Mouse (Mus musculus) spleen, postnatal 36 days (tissue): ENCODE data around the gene Gcsh.
A peak's percentile ranks its signal among the peaks of the same experiment; 100 is the strongest.

Source experiments
- DNase-seq, 2 experiments: peaks; one replicate each; pipeline ENCODE4 v3.0.0; 2022; ENCODE audit warnings: low spot score in 2 of 2, mixed read lengths in 1 of 2

Gene Gcsh

DNA sequence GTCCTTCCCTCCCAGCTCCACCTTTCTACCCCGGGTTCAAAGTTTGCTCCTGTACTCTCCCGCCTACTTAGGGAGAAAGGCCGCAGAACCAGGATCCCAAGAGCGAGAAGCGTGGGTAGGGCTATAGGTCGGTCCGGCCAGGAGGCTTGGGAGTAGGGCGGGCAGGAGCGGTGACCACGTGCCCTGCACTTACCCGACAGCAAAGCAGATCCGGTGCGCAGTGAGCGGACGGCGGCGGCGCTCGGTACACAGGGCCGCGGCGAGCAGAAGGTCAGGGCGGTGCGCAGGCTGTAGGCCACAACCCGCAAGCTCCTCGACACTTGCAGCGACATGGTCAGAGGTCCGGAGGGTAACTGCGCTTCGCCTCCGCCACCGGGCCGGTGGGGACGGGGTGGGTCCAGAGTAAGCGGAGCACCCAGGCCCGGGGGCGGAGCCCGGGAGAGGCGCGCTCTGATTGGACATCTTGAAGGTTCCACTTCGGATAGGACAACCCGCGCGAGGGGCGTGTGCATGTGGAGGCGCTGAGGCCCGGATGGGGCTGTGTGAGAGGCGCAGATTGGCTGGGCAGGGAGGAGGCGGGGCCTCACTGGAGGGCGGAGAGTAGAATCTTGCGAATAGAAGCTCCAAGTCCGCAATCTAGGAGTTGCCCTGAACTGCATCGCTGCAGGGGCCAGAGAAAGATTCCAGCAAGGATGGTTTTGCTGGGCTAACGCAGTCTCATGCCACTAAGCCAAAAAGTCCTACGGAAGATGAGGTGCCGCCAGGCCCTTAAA is at the start of gene Gcsh:
Gcsh (minus strand) TSS at position 443 of the 773 bp plus-strand sequence.
- peak; percentile 98 to 99 for DNase-seq

DNA sequence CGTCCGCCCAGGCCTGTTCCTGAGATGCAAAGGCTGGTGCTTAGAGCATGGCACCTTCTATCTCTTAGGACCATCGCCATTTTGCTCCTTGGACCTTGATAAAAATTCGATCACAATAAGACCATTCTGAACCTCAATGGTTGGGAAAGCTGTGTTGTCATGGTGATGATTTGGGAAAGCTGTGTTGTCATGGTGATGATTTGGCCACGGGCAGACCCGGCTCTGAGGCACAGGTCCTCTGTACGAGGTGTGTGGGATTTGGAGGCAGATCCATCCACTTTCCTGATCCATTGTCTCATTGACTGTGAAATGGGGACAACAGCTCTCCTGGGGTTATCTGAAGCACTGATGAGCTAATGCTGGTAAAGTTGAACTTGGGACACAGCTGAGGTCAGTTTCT is 46.5 kb upstream of the Gcsh start:
- no peak for DNase-seq

DNA sequence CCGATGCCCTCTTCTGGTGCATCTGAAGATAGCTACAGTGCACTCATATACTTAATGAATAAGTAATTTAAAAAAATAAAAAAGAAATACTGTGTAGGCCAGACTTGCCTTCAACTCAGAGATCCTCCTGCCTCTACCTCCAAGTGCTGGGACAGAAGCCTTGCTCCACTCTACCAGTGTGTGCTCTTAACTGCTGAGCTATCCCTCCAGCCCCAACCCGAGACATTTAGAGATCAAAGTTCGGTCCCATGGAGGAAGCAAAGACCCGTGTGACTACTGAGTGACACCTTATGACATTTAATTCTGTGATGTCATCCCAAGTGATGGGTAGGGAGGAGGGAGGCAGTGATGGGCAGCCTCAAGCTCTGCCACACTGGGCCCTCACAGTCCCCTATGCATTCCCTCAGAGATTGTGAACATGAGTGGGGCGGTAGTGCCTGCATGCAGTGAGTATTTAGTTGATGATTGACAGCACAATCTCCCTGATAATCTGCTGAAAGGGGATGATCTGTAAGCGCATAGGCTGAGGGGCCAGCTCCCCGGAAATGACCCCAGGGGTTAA is 44.1 kb upstream of the Gcsh start:
- no peak for DNase-seq

DNA sequence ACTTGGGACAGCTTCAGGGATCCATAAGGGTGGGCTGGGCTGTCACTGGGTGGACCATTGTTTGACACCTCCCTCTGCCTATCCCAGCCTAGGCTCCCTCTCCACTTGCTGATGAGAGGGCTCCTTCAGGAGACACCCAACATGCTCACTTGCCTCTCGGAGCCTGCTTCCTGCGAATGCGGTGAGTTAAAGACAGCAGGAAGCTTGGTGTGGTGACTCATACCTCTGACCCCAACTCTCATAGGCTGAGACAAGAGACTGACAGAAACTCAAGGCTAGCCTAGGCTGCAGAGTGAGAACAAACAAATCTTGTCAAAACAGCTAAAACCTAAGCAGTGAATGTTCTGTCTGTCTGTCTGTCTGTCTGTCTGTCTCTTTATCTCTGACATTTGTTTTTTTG is 40.1 kb upstream of the Gcsh start:
- no peak for DNase-seq

DNA sequence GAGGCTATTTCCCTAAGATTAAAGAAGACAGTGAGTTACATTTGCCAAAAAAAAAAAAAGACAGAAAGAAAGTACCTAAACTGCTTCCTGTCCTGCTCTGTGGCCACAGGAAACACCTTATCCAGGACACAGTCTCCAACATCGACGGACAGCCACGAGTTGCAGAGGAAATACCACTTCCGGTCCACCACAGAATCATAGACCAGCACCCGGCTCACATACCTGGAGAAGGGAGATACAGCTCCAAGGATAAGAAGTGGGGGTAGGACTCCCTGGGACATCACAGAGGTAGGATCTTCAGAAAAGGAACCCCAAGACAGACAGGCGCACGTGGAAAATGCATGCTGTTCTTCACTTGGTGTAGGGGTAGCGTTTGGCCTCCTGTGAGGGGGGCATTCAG is 39.3 kb upstream of the Gcsh start:
- no peak for DNase-seq

DNA sequence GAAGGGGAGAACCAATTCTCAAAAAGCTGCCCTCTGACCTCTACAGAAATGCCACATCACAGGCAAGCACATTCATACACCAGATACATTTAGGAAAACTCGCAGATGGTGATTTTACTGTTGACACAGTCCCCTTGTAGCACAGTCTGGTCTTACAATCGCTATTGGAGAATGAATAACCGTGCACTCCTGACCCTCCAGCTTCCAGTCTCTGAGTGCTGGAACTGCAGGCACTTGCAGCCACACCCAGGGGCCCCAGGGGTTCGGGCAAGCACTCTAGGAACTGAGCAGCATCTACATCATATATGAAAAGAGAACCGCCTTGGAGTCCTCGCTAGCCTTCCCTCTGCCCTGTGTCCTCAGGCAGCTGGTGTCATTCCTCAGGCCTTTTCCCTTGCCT is 38.1 kb upstream of the Gcsh start:
- DNase-seq = no peak

DNA sequence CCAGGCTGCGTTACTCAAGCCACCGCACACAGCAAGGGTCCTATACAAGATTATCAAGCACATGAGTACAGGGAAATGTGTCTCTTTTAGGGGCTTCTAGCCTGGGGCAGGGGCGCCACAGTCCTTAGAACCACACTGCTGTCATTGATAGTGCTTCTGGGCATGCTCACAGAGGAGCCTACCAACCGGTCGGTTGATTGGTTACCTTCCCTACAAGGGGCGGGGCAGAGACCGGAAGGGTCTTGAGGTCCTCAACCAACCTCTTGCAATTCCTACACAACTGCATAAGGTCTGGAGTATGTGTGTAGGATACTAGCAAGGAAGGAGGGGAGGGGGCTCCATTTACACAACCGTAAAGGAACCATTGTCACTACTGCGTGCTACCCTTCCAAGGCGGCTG is 35.3 kb upstream of the Gcsh start:
- no peak for DNase-seq

DNA sequence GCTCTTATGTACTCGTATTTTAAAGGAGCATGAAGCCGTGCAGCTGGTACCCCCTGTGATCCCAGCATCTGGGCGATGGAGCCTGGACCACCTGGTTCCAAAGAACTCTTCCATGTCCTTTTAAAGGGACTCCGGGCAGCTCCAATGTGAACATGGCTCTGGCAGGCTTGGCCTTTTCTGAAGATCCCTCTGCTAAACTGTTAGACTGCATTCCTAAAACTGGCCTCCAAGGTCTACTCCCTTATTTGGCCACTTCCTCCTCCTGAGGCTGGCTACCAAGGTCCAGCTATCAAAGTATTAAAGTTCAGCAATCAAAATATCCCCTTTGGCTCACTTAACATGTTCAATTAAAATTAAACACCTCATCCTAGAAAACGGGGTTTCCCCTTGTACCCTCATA is 34.3 kb upstream of the Gcsh start:
- no peak for DNase-seq

DNA sequence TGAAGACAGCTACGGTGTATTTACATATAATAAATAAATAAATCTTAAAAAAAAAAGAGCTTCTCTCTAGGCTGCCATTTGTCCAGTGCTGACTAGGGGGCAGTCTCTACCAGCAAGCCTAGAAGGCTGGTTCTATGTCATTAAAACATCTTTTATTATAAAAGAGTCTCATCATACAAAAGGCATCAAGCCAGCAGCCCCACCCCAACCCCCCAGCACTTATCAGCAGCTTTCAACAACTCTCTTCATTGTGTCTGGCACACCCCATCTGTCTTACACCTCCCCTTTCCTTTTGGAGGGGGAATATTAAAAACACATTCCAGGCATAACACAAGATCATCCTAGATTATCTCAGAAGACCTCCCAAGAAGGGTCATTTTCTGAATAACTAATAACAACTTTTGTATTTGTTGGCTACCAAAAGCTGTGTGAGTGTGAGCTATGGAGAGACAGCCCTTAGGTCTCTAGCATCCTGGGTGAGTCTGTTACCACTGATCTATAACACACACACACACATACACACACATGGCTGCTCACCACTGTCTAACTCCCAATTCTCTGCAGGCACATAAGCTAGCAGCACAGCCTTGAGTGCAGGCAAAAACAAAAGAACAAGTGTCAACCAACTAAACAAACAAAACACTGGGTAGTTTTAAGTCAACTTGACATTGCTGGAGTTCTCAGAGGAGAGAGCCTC is 29.1 kb upstream of the Gcsh start:
- no peak for DNase-seq

DNA sequence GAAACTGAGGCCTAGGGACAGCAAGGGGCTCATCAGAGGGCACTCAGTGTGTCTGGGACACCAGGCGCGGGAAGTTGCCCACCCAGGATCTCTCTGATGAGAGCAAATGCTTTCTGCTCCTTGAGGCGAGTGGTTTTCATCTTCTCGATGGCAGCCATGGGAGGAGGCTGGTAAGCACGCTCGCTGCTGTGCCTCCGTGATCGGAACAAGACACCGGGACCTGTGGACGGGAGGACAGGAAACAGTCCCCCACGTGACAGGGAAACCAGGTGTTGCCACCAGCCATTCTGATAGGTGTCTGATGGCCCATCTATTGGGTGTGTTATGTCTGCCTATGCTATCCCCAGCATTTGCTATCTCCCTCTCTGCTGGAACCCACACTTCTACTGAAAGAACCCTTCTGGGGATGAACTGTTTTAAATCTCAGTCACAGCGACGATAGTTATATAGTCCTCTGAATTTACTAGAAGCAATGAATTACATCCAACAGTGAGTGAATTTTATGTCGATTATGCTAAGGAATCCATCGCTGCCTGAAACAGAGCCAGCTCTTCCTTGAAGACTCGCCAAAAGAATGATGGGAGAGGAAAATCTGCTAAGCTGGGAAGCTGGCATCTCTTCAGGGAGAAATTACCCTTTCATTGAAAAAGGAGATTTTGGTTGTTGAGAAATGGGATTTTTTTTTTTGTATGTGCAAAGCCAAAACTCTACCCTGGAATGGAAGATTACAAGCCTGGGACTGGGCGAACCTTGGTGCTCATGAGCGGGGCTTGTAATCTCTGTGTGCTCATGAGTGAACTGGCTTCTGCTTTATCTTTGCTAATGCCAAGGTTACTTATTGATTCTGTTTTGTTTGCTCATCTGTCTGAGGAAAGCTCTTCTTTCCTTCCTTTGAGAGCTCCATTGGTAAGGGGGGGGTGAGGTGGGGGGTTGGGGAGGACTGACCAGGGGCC is 26.3 kb upstream of the Gcsh start:
- DNase-seq = no peak

DNA sequence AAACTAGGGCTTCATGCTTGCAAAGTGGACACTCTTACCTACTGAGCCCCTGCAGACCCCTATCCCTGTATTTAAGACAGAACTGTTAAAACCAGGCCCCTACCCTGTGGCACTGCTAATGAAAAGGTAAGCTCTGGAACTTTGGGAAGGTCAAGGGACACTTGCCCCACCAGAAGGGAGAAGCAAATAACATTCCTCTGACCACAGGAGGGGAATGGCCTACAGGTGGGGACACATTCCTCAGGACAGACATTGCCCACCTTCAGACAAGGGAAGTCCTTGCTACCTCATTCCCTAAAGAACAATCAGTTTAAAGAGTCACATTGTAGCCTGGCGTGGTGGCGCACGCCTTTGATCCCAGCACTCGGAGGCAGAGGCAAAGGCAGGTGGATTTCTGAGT is 24.6 kb upstream of the Gcsh start:
- DNase-seq = no peak

DNA sequence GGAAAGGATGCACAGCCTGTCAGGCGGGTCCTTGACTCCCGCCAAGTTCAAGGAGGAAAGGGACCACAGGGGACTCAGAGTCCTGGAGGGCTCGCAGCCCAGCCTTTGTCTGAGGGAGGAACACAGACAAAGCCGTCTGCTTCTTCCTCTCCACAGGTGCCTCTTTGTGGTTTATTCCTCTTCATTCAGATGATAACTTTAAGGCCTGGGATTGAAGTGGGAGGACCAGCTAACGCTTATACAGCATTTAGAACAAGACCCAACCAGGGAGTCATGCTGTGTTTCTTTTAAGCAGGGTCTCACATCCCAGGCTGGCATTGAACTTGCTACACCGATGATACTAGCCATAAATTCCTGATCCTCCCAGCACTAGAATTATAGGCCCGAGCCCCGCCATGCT is 23.7 kb upstream of the Gcsh start:
- DNase-seq = no peak

DNA sequence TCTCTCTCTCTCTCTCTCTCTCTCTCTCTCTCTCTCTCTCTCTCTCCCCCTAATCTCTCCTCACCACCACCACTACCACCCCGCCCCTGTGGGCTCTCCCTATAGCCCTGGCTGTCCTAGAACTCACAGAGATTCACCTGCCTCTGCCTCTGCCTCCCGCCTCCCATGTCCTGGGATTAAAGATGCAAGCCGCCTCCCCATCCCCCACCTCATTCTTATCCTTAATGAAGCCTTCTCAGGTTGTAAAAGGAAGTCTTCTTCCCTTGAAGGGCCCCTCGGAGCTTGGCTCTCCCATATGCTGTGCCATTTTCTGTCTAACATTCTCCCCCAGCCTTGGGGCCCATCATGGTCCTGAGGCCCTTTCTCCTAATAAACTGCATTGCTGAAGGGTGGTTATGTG is 22.3 kb upstream of the Gcsh start:
- DNase-seq = no peak

DNA sequence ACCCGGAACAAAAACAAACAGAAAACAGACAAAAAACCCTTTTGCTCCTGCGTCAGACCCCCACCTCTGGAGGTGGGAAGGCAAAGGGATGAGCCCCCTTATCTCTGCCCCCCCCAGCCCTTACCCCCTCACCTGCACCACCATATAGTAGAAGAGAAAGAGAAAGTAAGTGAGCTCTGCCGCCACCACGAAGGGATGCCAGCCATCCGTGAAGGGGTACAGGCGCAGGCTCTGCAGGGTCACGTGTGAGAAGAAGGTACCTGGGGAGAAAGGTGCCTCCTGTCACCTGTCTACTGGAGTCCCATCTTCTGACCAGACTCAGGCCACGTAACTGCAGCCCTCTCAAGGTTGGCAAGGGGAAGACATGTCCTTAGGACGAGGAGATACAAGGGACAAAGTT is 18.0 kb upstream of the Gcsh start:
- DNase-seq = peak; percentile 51 to 56

DNA sequence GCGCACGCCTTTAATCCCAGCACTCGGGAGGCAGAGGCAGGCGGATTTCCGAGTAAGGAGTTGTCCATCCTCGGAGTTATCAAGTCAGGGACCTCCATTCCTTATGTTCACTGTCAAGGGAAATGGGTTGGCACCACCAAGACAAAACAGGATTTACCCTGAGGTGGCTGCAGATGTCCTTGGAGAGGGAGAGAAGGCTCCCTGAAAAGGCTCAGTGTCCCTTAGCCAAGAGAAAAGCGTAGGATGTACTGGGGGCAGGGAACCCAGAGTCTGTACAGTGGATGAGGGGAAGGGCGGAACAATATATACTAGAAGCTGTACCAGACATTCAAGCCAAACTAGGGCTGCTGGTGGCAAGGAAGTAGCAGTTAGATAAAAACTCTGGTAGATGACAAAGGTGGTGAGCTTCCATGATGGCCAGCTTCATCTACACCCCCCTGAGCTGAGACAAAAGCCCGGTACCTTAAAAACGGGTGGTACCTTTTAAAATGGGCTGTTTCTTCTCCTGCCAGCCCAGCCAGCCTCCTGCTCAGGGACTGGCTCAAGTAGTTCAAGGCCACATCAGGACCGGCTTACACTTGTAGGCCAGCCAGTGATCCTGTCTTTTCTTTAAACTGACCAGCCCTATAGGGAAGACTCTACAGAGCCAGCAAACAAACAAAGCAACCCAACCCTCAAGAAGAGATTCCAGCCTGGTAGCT is 829 bp upstream of the Gcsh start:
- DNase-seq = no peak

DNA sequence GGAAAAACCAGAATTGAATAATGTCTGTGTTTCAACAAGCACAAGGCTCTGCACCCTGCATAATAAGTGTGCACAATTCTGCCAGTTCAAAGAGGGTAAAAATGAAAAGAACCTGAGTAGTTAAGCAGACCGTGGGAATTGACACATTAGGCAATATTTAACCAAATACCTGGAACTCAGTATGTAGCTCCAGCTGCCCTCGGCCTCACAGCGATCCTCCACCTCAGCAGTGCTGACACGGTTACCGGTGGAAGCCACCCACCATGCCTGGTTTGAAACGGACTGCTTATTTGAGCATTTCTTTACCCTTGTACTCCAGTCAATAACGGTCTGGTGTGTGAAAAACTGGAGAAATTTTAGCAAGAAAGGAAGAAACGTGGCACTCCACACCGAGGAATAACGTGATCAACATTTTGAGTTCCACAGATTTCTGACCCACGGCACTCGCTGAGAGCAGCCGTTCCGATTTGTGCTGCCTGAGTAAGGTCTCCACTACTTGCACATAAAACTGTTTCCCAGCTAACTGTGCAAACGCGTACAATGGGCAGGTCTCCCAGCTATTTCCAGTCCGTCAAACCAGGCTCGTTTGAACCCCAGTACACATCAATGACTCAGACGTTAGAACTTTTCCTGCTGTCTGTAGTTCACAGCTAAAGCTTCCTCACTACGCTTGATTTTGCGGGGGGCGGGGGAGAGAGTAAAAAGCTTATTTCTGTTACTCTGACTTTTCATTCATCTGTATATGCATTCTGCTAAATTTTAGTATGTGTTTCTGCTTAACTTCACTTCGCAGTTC is 963 bp downstream of the Gcsh start:
- no peak for DNase-seq

DNA sequence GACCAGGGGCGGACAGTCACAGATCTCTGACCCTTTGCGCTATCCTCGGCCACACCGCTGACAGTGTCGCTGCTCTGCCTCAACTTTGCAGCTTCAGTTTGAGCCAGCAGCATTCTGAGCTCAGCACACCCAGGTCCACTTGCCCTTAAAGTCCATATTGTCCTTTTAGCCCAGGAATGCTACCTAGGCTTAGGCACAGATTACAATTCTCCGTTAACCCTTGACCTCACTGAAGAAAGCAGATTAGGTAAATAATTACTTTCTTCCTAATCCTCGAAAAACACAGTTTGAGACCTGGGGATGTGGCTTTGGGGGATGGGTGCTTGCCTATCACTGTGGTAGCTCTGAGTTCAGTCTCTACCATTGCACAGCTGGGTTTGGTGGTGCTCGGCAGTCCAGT is 2.1 kb downstream of the Gcsh start:
- DNase-seq = no peak

DNA sequence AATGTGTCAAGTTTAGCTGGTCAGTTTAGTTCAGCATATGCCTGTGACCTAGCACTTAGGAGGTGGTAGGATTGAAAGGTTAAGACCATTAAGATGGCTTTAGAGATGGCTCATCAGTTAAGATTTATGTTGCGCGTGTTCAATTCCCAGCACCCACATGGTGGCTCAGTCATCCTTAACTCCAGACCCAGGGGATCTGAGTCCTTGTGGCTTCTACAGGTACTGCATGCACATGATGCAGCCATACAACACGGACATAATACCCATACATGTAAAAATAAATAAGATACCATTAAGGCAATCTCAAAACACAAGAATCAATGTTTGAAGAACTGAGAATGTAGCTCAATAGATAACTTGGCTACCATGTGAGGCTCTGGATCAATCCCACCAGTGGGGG is 3.5 kb downstream of the Gcsh start:
- no peak for DNase-seq

DNA sequence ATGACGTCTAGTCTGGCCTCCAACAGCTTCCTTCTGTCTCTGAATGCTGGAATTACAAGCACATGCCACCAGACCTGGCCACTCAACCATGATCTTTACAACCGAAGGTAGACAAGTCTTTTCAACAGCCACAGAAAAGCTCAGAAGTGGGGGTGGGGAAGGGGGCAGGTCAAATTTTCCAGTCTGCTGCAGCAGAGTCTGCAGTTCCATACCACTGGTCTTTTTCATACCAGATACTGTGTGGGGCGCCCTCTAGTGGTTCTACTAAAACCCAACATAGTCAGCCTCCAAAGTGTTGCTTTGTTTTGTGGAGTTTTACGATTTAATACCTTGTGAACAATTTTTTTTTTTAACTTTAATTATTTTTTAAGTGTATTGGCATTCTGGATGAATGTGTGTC is 13.2 kb downstream of the Gcsh start:
- DNase-seq = peak; percentile 47 to 63

DNA sequence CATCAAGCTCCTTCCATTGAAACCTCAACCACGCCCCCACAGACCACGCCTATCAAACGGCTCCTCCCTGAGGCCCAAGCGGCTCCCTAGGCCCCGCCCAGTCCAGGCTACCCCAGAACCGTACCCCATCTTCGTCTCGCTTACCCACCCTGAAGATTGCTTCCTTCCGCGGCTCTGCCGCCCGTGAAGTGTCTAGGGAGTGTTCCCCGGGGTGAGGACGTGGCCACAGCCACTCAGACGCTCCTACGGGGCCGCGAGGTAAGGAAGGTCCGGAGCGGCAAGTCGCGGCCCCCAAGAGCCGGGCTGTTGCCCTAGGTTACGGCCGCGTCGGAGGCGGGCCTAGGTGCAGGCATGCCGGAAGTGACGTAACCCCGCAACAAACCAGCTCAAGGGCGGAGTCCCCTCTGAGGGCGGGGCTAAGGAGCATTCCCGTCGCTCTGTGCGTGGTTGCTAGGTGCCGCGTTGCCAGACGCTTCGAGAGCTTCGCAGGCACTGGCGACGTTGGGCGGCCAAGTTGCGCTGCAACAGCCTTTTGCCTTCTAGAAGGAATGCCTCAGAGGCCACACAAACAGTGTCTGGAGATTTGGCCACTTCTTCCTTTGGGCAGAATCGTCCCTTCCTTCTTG is 14.6 kb downstream of the Gcsh start, which contains the start of gene 1700030J22Rik:
1700030J22Rik (minus strand) TSS at position 329 of the 626 bp plus-strand sequence.
- DNase-seq = peak; percentile 97 to 98
